Mouse (Mus musculus): Measurements from ENCODE around the gene Itga2. TPM values are rescaled to one million over a fixed set of nuclear protein-coding genes. Genes with fewer than 3 reads are reported as not detected.

Itga2 gene
- polyA plus RNA-seq, 1 experiment from 2014 or later: 4.0 TPM

GRCm38 (mm10) chr13:114802971-114803370, 128.9 kb downstream of the Itga2 start:
- H3K27ac ChIP-seq: no peak overlapping the region
- H3K36me3 ChIP-seq: no peaks in the 10 kb centered on the region
- no peaks in the 10 kb centered on the region for H3K27me3 ChIP-seq
- ATAC-seq (ENCODE audit: low FRiP score, low read depth): no peak
- H3K9ac ChIP-seq: no peak overlapping the region
- H3K4me1 ChIP-seq: no peaks in the 10 kb centered on the region
- 86% methylated on average over 2 of the region's 2 CpGs for WGBS
- H3K4me2 ChIP-seq (replicated peaks): no peak overlapping the region
- no peaks in the 10 kb centered on the region for H3K9me3 ChIP-seq
- H3K4me3 ChIP-seq: no peak overlapping the region

DNA sequence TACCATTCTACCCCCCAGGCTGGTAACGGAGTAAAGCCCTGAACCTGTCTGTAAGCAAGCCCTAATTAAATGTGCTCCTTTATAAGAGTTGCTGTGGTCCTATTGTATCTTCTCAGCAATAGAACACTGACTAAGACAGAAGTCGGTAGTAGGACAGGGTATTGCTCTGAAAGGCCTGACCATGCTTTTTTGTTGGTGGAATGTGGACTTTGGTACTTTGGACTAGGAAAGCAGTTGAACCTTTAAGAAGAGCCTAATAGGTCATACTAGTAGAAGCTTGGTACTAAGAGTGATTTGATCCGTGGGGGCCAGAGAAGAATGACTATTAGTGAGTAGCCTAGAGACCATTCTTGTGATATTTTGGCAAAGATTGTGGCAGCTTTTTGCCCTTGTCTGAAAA, 130.0 kb downstream of the Itga2 start:
- H3K27ac ChIP-seq: no peak overlapping the region
- no peak overlapping the region for H3K4me2 ChIP-seq (replicated peaks)
- no peak for ATAC-seq (ENCODE audit: low FRiP score, low read depth)
- no peak overlapping the region for H3K9ac ChIP-seq
- no peaks in the 10 kb centered on the region for H3K36me3 ChIP-seq
- no peak overlapping the region for H3K4me3 ChIP-seq
- WGBS: 79% methylated on average over 3 of the region's 3 CpGs
- H3K9me3 ChIP-seq: no peaks in the 10 kb centered on the region
- H3K4me1 ChIP-seq: no peaks in the 10 kb centered on the region
- H3K27me3 ChIP-seq: no peaks in the 10 kb centered on the region

DNA sequence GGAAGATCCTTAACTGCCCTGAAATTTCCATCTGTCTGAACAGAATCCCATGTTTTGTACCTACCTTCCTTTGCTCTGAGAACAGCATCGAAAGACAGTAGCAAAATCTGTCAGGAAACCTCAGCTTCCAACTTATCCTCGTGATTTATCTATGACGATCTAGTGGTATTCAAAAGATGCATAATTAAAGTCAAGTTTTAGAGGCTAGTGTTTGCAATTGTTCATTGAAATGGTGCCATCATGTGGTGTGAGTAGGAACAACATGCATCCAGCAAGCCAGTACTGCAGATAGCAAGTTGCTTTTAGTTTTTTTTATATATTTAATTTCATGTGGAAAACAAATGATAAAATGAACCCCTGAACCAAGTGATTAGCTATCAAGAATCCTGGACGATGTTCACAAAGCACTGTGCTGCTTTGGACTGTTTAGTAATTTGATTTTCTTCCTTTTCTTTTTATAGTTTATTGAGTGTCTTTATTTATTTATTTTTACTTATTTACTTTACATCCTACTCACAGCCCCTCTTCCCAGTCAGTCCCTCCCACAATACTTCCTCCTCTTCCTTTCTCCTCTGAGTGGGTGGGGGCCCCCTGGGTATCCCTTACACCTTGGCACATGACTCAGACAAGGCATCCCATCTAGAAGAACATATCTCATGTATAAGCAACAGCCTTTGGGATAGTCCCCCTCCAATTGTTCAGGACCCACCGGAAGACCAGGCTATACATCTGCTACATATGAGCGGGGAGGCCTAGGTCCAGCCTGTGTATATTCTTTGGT, 138.5 kb downstream of the Itga2 start:
- 46% methylated on average over 6 of the region's 6 CpGs for WGBS
- no peak for ATAC-seq (ENCODE audit: low FRiP score, low read depth)

DNA sequence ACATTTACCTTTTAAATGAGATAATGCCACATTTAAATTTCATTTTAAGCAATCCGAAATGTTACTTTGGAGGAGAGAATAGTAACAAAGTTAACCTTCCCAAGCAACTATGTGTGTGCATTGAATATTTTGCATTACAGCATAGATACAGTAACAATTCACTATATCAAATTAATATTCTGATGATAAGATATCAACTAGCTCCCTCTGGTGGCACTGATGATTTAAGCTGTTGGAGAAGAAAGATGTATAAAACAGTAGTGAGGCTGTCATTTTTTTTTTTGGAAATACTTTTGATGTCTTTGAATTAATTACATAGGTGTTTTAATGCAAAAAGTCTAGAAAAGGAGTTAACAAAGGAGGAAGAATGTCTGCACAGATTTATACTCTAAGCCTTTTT, 140.4 kb downstream of the Itga2 start:
- H3K4me3 ChIP-seq: no peak overlapping the region
- no peaks in the 10 kb centered on the region for H3K4me1 ChIP-seq
- 80% methylated on average over 1 of the region's 1 CpGs for WGBS
- H3K4me2 ChIP-seq (replicated peaks): no peak overlapping the region
- H3K9ac ChIP-seq: no peak overlapping the region
- no peaks in the 10 kb centered on the region for H3K36me3 ChIP-seq
- no peaks in the 10 kb centered on the region for H3K27me3 ChIP-seq
- no peak overlapping the region for H3K27ac ChIP-seq
- ATAC-seq (ENCODE audit: low FRiP score, low read depth): no peak
- no peaks in the 10 kb centered on the region for H3K9me3 ChIP-seq

More for the DNA sequence above, 138.5 kb downstream of the Itga2 start:
- H3K4me2 ChIP-seq (replicated peaks): no peak overlapping the region
- H3K36me3 ChIP-seq: no peaks in the 10 kb centered on the region
- H3K4me3 ChIP-seq: no peak overlapping the region
- no peaks in the 10 kb centered on the region for H3K9me3 ChIP-seq
- H3K9ac ChIP-seq: no peak overlapping the region
- no peaks in the 10 kb centered on the region for H3K4me1 ChIP-seq
- H3K27me3 ChIP-seq: no peaks in the 10 kb centered on the region
- no peak overlapping the region for H3K27ac ChIP-seq

Other genes with a start within 250 kb of the Itga2 start
- gene Mocs2, start 113.9 kb downstream of the Itga2 start, polyA plus RNA-seq (2015; fragmentation: Nextera tagmentation; extraction: Ambion mirVana): 108 and 110 TPM in 2 replicates
- 6.8 and 7.7 TPM in 2 replicates for gene Pelo, start 158.1 kb upstream of the Itga2 start, polyA plus RNA-seq (2015; fragmentation: Nextera tagmentation; extraction: Ambion mirVana)
- gene Gm49395, start 169.8 kb upstream of the Itga2 start, polyA plus RNA-seq (2015; fragmentation: Nextera tagmentation; extraction: Ambion mirVana): 3.1 and 4.2 TPM in 2 replicates
- 6.0 and 6.7 TPM in 2 replicates for gene Itga1, start 169.9 kb upstream of the Itga2 start, polyA plus RNA-seq (2015; fragmentation: Nextera tagmentation; extraction: Ambion mirVana)

All from limb, embryonic 13.5 days (tissue).